Mouse (Mus musculus): Measurements from ENCODE around the gene Krt7. TPM values are rescaled to one million over a fixed set of nuclear protein-coding genes. Genes with fewer than 3 reads are reported as not detected.

Krt7 gene
- polyA plus RNA-seq, 2 experiments, result 19.3 to 29.7 TPM

- ATAC-seq (ENCODE audit: low FRiP score, low read depth) (no peak), DNase-seq (ENCODE audit: low spot score) (no peak)
- TF ChIP-seq POLR2A (IDR thresholded peaks at IDR 0.05; ENCODE audit: borderline replicate concordance, extremely low read depth, insufficient read depth, insufficient read length), result no peak
- peaks cover 12% of the 10 kb centered on the region for H3K4me1 ChIP-seq (ENCODE audit: control insufficient read depth, insufficient read depth, low read length)
- WGBS, result 85% methylated on average over 2 of the region's 2 CpGs
- no peaks in the 10 kb centered on the region for H3K9me3 ChIP-seq (ENCODE audit: control insufficient read depth, low read length)
- H3K36me3 ChIP-seq (ENCODE audit: control insufficient read depth, insufficient read depth, low read length), result no peaks in the 10 kb centered on the region
- H3K27ac ChIP-seq (replicated peaks; ENCODE audit: low read depth, low read length), result no peak overlapping the region
- H3K4me3 ChIP-seq (replicated peaks; ENCODE audit: low read length), result no peak overlapping the region
- no peak overlapping the region for H3K9ac ChIP-seq (ENCODE audit: low read depth, low read length, severe bottlenecking)
- no peaks in the 10 kb centered on the region for H3K27me3 ChIP-seq (ENCODE audit: control insufficient read depth, insufficient read depth, low read length)
- no peak overlapping the region for H3K4me2 ChIP-seq (replicated peaks; ENCODE audit: low read depth, low read length, severe bottlenecking)
These were observed 13.2 kb upstream of the Krt7 start for GRCm38 (mm10) chr15:101397683-101398082.

GRCm38 (mm10) chr15:101398269-101398668, 12.6 kb upstream of the Krt7 start:
- no peaks in the 10 kb centered on the region for H3K9me3 ChIP-seq (ENCODE audit: control insufficient read depth, low read length)
- H3K27me3 ChIP-seq (ENCODE audit: control insufficient read depth, insufficient read depth, low read length), result no peaks in the 10 kb centered on the region
- H3K27ac ChIP-seq (replicated peaks; ENCODE audit: low read depth, low read length), result no peak overlapping the region
- DNase-seq (ENCODE audit: low spot score), result no peak
- H3K36me3 ChIP-seq (ENCODE audit: control insufficient read depth, insufficient read depth, low read length), result no peaks in the 10 kb centered on the region
- WGBS, result 79% methylated on average over 8 of the region's 8 CpGs
- ATAC-seq (ENCODE audit: low FRiP score, low read depth), result no peak
- no peak overlapping the region for H3K9ac ChIP-seq (ENCODE audit: low read depth, low read length, severe bottlenecking)
- no peak for TF ChIP-seq POLR2A (IDR thresholded peaks at IDR 0.05; ENCODE audit: borderline replicate concordance, extremely low read depth, insufficient read depth, insufficient read length)
- H3K4me1 ChIP-seq (ENCODE audit: control insufficient read depth, insufficient read depth, low read length), result peaks cover 12% of the 10 kb centered on the region
- H3K4me2 ChIP-seq (replicated peaks; ENCODE audit: low read depth, low read length, severe bottlenecking), result no peak overlapping the region
- H3K4me3 ChIP-seq (replicated peaks; ENCODE audit: low read length), result no peak overlapping the region

- Histone ChIP-seq H3K9me3 (ENCODE audit: control insufficient read depth, low read length) (no peaks in the 10 kb centered on the region), H3K27me3 (ENCODE audit: control insufficient read depth, insufficient read depth, low read length) (peaks cover 13% of the 10 kb centered on the region), H3K27ac (replicated peaks; ENCODE audit: low read depth, low read length) (no peak overlapping the region), H3K4me3 (replicated peaks; ENCODE audit: low read length) (peak overlapping the region; percentile 13), H3K4me2 (replicated peaks; ENCODE audit: low read depth, low read length, severe bottlenecking) (peak overlapping the region; percentile 19; the same call in 1 of the 2 replicates), H3K9ac (ENCODE audit: low read depth, low read length, severe bottlenecking) (no peak overlapping the region), H3K36me3 (ENCODE audit: control insufficient read depth, insufficient read depth, low read length) (no peaks in the 10 kb centered on the region), H3K4me1 (ENCODE audit: control insufficient read depth, insufficient read depth, low read length) (peaks cover 11% of the 10 kb centered on the region; the same call in 1 of the 2 replicates)
- ATAC-seq (ENCODE audit: low FRiP score, low read depth), result no peak
- DNase-seq (ENCODE audit: low spot score), result no peak
- WGBS, result 25% methylated on average over 28 of the region's 31 CpGs
- TF ChIP-seq POLR2A (IDR thresholded peaks at IDR 0.05; ENCODE audit: borderline replicate concordance, extremely low read depth, insufficient read depth, insufficient read length), result no peak
These were observed 1.3 kb downstream of the Krt7 start for GRCm38 (mm10) chr15:101412188-101412587.

- H3K9ac ChIP-seq (ENCODE audit: low read depth, low read length, severe bottlenecking), result no peak overlapping the region
- H3K36me3 ChIP-seq (ENCODE audit: control insufficient read depth, insufficient read depth, low read length), result no peaks in the 10 kb centered on the region
- peaks cover 13% of the 10 kb centered on the region for H3K27me3 ChIP-seq (ENCODE audit: control insufficient read depth, insufficient read depth, low read length)
- H3K27ac ChIP-seq (replicated peaks; ENCODE audit: low read depth, low read length), result no peak overlapping the region
- WGBS, result 39% methylated on average over 7 of the region's 7 CpGs
- H3K4me1 ChIP-seq (ENCODE audit: control insufficient read depth, insufficient read depth, low read length), result peaks cover 11% of the 10 kb centered on the region; the same call in 1 of the 2 replicates
- no peak for TF ChIP-seq POLR2A (IDR thresholded peaks at IDR 0.05; ENCODE audit: borderline replicate concordance, extremely low read depth, insufficient read depth, insufficient read length)
- no peaks in the 10 kb centered on the region for H3K9me3 ChIP-seq (ENCODE audit: control insufficient read depth, low read length)
- DNase-seq (ENCODE audit: low spot score) (no peak), ATAC-seq (ENCODE audit: low FRiP score, low read depth) (no peak; the same call in 1 of the 2 replicates)
- no peak overlapping the region for H3K4me3 ChIP-seq (replicated peaks; ENCODE audit: low read length)
- H3K4me2 ChIP-seq (replicated peaks; ENCODE audit: low read depth, low read length, severe bottlenecking), result no peak overlapping the region
These were observed 3.2 kb downstream of the Krt7 start for GRCm38 (mm10) chr15:101413916-101414635.

GRCm38 (mm10) chr15:101414807-101415565, 4.1 kb downstream of the Krt7 start:
- Histone ChIP-seq H3K36me3 (ENCODE audit: control insufficient read depth, insufficient read depth, low read length) (no peaks in the 10 kb centered on the region), H3K9ac (ENCODE audit: low read depth, low read length, severe bottlenecking) (no peak overlapping the region), H3K4me1 (ENCODE audit: control insufficient read depth, insufficient read depth, low read length) (peaks cover 11% of the 10 kb centered on the region; the same call in 1 of the 2 replicates), H3K27me3 (ENCODE audit: control insufficient read depth, insufficient read depth, low read length) (peaks cover 13% of the 10 kb centered on the region), H3K27ac (replicated peaks; ENCODE audit: low read depth, low read length) (no peak overlapping the region), H3K4me2 (replicated peaks; ENCODE audit: low read depth, low read length, severe bottlenecking) (no peak overlapping the region), H3K4me3 (replicated peaks; ENCODE audit: low read length) (no peak overlapping the region), H3K9me3 (ENCODE audit: control insufficient read depth, low read length) (no peaks in the 10 kb centered on the region)
- DNase-seq (ENCODE audit: low spot score), result no peak
- TF ChIP-seq POLR2A (IDR thresholded peaks at IDR 0.05; ENCODE audit: borderline replicate concordance, extremely low read depth, insufficient read depth, insufficient read length), result no peak
- no peak for ATAC-seq (ENCODE audit: low FRiP score, low read depth)
- 42% methylated on average over 11 of the region's 11 CpGs for WGBS

Measured in limb, embryonic 14.5 days (tissue).